Mouse (Mus musculus) testis, adult 2 months (tissue): ENCODE measurements around the gene Dmpk.

ENCODE experiments used
- CTCF ChIP-seq: fragments of 200-500 bp; IDR thresholded peaks from 2 replicates; pipeline ENCODE4 v1.5.1; 2012; ENCODE audit warnings: low read depth, mild to moderate bottlenecking, inconsistent platforms, low read length, moderate library complexity; ENCODE audit not compliant: control insufficient read depth, insufficient read depth, insufficient replicate concordance
- POLR2A ChIP-seq: fragments of 200-500 bp; IDR thresholded peaks from 2 replicates; pipeline ENCODE4 v1.6.1; 2012; ENCODE audit warnings: low read depth, mild to moderate bottlenecking, inconsistent platforms, low read length, moderate library complexity; ENCODE audit not compliant: control insufficient read depth

- TF ChIP-seq CTCF, result no peak
- no peak for TF ChIP-seq POLR2A
Measured at GRCm38 (mm10) chr7:19053136-19053532, 30.5 kb upstream of the Dmpk start.
